Mouse (Mus musculus) testis, adult 2 months (tissue): Measurements from ENCODE around the gene Trpv4.

Source experiments
- CTCF ChIP-seq: fragments of 200-500 bp; IDR thresholded peaks from 2 replicates; pipeline ENCODE4 v1.5.1; 2012; ENCODE audit warnings: low read depth, mild to moderate bottlenecking, inconsistent platforms, low read length, moderate library complexity; ENCODE audit not compliant: control insufficient read depth, insufficient read depth, insufficient replicate concordance
- POLR2A ChIP-seq: fragments of 200-500 bp; IDR thresholded peaks from 2 replicates; pipeline ENCODE4 v1.6.1; 2012; ENCODE audit warnings: low read depth, mild to moderate bottlenecking, inconsistent platforms, low read length, moderate library complexity; ENCODE audit not compliant: control insufficient read depth

DNA sequence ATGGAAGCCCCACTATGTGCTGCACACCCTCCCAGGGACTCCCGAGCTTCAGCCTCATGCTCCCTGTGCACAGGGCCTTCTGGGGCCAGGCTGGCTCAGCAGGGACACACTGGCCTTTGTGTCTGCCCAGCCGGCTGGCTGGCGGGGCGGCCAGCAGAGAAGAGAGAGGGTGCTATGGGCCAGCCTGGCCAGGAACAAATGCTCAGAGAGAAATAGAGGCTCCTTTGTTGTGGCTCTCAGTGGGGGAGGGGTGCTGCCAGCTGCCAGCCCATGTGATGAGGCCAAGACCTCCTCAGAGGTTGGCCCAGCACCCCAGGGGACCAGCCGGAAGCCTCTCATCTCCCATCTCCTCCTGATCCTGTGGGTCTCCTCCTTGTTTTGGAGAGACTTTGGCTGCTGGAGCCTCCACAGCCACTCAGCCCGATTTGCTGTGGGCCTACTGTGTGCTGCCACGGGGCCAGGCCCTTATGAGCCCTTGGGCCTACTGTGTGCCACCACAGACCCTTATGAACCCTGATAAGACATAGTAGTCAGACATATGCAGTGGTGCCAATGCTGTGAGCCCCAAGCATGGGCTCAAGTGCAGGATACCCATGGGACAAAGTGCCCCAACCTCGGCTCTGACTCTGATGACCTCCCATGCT, 78.4 kb downstream of the Trpv4 start:
- no peak for TF ChIP-seq CTCF
- TF ChIP-seq POLR2A = no peak
